Mouse (Mus musculus): ENCODE measurements at regions not wholly inside any gene's neighbourhood (a gene's known extent, or its start where the extent isn't known, plus 50 kb on each side); places are given as distances from the start of the nearest gene placed in this dataset.

DNA sequence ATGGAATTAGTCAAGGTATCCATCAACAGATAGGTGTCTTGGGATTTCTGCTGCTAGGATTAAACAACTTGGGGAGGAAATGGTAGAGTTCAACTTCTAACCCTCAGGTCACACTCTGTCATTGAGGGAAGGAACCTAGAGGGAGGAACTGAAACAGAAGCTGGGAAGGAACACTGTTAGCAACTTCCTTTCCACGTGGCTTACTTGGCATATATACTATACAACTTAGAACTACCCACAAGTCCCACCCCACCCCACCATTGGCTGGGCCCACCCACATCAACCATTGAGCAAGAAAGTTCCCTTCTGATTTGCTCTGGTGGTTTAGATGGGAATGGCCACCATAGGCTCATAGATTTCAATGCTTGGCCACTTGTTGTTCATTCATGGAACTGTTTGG is 251.8 kb upstream of the Arid1b start:
- 60% methylated on average over 1 of the region's 1 CpGs for WGBS
- DNase-seq (ENCODE audit: low read depth, low spot score), result no peak

DNA sequence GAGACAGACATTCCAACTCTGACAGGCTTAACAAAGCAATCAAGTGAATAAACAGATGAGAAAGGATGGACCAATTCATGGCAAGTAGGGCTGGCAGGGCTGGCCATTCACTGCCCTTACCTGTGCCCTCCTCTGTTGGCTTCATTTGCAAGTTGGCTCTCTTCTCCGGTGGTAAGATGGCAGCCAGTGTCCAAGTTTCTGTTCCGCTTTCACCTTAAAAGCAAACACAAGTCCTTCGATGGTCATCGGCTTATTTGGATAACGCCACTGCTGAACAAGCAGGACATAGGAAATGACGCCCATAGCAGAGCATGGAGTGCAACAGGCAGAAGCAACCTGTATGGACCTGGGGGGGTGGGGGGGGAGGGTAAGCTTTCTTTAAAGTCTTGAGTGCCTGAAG is 231.2 kb upstream of the Arid1b start:
- 82% methylated on average over 6 of the region's 6 CpGs for WGBS
- no peak for DNase-seq (ENCODE audit: low read depth, low spot score)

DNA sequence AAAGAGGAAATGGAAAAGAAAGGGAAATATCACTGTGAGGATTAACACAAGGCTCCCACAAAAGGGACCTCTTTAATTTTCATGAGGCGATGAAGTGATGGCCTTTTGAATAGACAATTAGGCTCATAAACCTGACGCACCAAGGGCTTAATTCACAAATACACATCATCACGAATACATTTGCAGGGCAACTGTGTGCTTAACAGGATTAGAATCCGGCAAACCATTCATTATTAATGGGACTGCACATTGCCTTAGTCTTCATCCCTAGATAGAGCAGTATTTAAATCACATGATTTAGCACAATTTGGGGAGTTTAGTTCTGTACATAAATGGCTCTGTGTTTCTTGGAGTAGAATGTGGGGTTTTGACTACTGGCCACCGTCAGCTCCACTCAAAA is 228.4 kb upstream of the Arid1b start:
- 87% methylated on average over 5 of the region's 5 CpGs for WGBS
- no peak for DNase-seq (ENCODE audit: low read depth, low spot score)

DNA sequence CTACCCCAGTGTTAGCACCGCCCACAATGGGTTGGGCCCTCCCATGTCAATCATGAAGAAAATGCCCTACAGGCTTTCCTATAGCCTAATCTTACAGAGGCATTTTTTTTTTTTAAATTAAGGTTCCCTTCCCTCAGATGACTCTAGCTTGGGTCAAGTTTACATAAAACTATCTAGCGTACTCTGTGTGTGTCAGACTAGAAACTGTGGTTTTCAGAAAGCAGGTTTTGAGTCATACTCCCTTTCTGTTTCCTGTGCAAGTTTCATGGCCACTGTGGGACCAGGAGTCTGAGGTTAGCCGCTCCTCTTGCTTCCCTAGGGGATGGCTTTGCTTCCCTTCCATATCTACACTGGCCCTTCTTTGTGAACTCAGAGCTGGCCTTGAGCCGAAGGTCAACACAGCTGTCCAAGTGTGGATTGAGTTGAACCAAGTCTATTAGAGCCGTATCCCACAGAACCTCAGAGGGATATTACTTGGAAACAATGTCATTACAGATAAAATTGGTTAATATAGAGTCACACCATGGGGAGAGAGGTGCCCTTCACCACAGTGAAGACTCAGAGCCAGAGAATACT is 226.1 kb upstream of the Arid1b start:
- DNase-seq (ENCODE audit: low read depth, low spot score), result no peak
- 92% methylated on average over 5 of the region's 5 CpGs for WGBS

DNA sequence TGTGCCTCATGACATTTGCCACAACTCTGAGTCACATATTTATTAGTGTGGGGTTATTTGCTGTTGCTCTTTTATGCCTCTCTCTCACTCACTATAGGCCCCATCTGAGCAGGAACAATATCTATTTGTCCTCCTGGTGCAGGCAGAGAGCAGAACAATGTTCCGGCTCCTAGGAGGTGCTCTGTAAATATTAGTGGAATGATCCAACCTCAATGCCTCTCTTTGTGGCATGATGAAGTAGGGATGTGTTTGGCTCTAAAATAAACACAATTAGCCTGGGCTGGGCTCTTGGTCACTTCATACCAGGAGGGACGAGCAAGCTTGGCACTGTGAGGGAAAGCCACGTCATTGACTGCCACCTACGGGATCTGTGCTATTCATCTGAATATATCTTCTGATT is 224.8 kb upstream of the Arid1b start:
- DNase-seq (ENCODE audit: low read depth, low spot score), result no peak
- 28% methylated on average over 4 of the region's 4 CpGs for WGBS

DNA sequence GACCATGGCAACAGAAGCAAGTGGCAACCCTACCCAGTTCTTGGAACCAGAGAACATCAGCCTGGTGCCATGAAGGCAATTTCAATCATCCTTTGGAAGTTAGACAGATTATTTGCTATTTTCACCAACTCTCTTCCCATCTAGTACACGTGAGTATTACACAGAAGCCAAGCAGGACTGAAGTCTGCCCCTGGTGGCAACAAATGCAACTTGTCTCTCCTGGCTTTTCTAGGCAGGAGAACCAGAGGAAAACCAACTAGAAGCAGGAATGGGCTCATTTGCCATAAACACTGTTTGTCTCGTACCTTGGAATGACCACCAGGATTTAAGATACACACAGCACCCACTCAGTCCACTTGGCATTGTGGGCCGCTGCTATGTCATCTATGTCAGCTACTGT is 224.1 kb upstream of the Arid1b start:
- WGBS, result 81% methylated on average over 3 of the region's 3 CpGs
- DNase-seq (ENCODE audit: low read depth, low spot score), result no peak

DNA sequence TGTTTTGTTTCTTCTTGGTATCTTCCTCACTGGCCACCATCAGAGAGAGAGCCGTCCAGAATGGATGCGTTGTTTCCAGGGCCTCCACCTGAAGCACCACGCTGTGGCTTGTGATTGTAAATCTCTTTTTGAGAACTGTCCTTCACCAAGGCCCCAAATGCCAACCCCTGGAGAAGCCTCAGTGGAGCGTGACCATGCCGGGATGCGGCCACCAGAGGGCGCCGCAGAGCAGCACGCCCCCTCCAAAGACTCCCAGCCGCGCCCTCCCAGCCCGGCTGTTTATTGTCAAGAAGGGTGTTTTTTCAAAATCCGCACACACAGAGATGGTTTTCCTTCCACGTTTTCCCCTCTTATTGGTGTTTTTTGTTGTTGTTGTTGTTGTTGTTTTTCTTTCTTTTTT is 216.0 kb upstream of the Arid1b start:
- DNase-seq (ENCODE audit: low read depth, low spot score), result no peak
- WGBS, result 3% methylated on average over 14 of the region's 14 CpGs

DNA sequence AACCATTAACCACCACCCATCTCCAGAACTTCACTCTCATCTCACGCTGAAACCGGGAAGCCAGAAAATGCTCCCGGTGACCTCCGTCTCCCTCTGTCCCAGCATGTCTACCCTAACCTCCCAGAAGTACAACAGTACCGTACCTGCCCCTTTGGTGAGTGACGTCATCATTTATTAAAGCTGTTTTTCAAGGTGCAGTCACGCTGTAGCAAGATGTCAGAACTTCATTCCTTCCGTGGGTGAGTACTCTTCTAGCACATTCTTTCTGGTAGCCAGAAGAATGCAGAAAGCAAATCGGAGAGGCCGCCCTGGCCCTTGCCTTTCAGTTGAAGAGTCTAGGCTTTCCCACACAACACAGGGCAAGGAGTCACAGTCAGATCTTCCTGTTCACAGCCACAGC is 215.1 kb upstream of the Arid1b start:
- DNase-seq (ENCODE audit: low read depth, low spot score), result no peak
- WGBS, result 89% methylated on average over 10 of the region's 10 CpGs

DNA sequence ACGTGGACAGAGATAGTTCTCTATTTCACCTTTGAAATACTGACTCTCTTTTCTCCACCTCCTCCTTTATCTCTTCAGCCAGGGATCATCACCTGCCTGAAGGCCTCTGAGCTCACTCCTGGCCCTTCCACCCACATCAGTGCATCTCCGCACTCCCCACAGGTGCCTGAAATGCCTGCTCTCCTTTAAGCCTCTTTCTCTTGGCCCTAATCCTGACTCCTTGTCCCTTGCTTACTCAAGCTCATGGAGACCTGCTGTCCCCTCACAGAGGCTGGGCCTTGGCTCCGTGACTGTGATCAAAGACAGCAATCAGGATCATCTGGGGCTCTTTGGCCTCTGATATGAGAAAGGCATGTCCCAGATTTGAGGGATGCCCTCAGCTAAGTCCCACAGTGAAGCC is 212.5 kb upstream of the Arid1b start:
- WGBS, result 84% methylated on average over 3 of the region's 3 CpGs
- no peak for DNase-seq (ENCODE audit: low read depth, low spot score)

DNA sequence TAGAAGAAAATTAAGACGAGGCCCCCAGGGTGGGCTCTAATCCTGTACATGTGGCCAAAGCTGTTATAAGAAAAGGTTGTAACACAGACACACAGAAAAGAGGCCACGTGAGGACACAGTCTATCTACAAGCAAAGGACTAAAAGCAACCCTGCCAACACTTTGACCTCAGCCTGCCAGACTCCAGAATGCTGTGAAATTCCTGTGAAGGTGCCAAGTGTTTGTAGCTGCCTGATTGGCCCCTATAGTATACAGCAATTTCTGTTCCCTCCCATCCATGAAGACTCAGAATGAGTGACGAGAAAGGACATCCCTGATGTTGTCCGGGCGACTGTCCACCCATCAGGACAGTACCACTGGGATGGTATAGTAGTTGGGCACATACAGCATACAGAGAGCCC is 209.8 kb upstream of the Arid1b start:
- WGBS, result 83% methylated on average over 5 of the region's 5 CpGs
- DNase-seq (ENCODE audit: low read depth, low spot score), result no peak

DNA sequence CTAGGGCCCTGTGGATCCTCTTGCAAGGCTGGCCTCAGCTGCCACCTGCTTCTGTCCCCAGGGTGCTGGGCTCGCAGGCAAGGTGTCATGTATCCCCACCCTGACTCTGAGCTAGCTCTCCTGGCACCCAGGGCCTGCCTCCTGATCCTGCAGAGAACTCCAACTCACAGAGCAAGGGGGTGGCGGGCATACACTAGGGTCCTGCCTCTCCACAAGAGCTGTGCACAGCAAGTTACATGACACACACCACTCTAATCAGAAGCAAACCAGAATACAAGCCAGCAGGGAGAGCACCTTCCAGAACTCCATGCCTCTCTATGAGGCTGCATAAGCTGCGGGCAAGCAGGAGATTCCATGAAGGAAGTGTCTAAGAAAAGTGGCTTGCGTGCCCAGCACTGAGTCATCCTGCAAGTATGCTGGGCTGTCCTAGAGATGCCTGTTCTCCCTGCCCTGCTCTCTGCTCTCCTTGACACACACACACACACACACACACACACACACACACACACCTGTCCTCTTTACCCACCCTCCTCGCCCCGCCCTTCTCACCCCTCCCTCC is 208.8 kb upstream of the Arid1b start:
- 24% methylated on average over 5 of the region's 6 CpGs for WGBS
- DNase-seq (ENCODE audit: low read depth, low spot score), result peak; percentile 38

DNA sequence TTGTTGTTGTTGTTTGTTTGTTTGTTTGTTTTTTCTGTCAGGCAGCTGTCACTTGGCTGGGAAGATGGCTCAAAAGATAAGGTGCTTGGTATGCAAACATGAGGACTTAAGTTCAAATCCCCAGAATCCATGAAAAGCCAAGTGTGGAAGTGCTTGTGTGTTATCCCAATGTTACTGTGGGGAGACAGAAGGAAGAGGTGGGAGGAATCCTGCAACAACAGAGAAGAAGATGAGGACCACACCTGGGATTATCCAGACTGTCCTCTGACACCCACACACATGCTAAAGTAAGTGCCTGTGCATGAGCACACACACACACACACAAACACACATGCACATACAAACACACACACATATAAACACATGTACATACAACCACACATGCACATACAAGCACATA is 207.6 kb upstream of the Arid1b start:
- DNase-seq (ENCODE audit: low read depth, low spot score), result no peak

DNA sequence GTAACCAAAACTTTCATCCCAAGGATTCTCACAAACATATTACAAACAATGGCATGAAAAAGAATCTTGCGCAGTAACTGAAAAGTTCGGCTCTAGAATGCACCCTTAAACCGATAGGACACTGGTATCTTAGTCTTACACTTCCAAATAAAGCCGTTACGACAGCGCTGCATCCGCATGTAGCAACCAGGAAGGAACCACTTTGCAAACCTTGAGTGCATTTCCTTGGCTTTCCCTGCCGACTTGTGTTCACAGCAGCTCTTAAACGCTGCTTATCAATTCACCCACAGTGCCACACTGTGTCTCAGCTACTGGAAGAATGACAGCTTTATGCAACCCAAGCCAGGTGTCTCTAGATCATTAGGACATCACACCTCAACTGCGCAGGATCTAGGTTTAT is 202.3 kb upstream of the Arid1b start:
- 47% methylated on average over 10 of the region's 10 CpGs for WGBS
- DNase-seq (ENCODE audit: low read depth, low spot score), result no peak

DNA sequence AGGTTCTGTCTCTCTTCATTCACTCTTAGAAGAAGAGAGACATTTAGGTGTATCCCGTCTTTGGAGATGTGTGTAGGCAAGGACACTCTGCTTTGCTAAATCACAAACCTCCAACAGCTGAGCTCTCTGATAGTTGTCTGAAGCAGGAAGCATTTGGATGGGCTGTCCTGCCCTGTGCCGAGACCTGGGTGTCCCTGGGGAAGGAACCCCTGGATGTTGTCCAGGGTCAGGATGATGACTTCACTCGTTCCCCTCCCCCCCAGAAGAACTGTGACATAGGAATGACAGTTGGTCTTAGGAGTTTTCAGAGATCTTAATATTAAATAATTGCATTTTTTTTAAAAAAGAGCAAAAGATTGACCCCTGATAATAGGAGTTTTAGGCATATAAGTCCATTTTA is 197.9 kb upstream of the Arid1b start:
- 75% methylated on average over 3 of the region's 3 CpGs for WGBS
- DNase-seq (ENCODE audit: low read depth, low spot score), result no peak

DNA sequence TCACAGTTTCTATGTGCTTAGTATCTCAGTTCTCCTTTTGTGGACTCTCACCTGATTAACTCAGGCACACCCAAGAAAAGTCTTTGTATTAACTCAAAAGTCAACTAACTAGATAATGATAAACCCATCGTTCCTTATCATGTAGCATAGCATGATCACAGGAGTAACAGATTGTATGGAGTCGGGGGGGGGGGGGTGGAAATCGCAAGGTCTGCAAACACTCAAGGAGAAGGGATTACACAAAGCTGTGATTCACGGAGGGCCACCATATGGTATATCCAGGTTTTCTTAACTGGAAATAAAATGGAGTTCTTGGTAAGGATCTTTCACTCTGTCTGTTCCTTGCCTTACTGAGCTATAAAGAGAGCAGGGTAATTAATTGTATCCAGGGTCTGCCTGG is 190.1 kb upstream of the Arid1b start:
- 43% methylated on average over 4 of the region's 4 CpGs for WGBS
- no peak for DNase-seq (ENCODE audit: low read depth, low spot score)

DNA sequence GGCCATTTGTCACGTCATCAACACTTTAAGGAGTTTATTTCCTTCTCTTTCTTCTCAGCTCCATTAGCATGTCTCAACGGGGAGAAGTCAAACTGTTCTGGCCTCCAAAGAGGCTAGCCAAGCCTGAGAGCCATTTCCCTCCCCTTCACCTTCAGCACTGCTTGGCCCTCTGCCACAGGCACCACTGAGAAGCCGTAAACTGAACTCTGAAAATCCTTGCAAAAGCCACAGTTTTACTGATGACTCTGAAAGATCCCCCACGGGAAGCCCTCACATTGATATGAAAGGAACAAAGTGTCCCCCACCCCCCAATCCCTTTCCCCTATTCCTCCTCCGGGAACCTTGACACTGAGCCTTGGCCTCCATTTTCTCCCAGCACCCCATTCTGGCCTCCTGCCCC is 188.1 kb upstream of the Arid1b start:
- DNase-seq (ENCODE audit: low read depth, low spot score), result no peak
- 23% methylated on average over 5 of the region's 5 CpGs for WGBS

DNA sequence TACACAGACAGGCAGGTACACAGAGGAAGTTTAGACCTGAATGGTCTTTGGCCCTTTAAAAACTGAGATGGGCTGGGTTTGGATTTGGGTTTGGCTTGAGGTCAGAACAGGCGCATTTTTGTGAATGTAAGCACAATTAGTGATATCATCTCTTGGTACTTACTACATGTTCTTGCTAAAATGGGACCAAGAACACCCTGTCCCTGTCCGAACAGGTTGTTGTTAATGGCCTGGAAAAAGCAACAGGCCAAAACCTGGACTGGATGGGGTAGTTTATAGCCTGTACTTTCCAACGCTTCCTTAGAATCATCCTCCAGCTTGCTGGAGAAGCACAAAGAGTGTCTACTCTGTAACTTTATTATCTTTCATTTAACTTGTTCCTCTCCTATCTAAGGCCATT is 185.2 kb upstream of the Arid1b start:
- no peak for DNase-seq (ENCODE audit: low read depth, low spot score)
- 74% methylated on average over 3 of the region's 3 CpGs for WGBS

DNA sequence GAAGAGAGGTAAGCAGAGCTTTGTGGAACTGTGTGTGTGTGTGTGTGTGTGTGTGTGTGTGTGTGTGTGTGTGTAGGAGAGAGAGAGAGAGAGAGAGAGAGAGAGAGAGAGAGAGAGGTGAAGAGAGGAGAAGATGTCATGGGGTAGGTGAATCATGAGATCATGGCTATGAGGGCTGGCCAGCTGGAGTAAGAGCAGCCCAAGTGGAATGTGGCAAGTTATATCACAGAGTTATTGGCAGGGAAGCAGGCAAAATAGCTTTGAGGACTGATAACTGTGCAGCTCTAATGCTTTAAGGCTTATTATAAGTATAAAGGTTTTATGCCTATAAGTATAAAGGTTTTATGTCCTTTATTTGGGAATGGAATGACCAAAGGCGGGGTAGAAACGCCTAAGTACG is 180.9 kb upstream of the Arid1b start:
- WGBS, result 43% methylated on average over 3 of the region's 3 CpGs
- DNase-seq (ENCODE audit: low read depth, low spot score), result no peak

DNA sequence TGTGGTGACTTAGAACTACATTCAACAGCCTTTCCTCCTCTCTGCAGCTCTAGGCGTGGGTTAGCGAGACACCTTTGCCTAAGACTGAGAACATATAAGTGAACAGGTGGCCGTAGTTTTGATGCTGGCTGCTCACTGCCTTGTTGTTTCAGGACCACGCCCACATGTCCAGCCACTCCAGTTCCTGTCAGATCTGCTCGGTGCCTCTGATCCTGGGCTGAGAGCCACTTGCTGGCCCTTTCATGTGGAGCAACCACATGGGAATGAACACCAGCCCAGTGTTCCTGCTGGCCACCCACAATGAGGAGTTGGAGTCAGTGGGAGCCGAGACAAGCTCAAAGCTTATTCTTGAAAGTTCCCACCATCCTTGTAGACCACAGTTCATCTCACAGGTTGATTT is 180.5 kb upstream of the Arid1b start:
- 47% methylated on average over 6 of the region's 6 CpGs for WGBS
- DNase-seq (ENCODE audit: low read depth, low spot score), result peak; percentile 11

DNA sequence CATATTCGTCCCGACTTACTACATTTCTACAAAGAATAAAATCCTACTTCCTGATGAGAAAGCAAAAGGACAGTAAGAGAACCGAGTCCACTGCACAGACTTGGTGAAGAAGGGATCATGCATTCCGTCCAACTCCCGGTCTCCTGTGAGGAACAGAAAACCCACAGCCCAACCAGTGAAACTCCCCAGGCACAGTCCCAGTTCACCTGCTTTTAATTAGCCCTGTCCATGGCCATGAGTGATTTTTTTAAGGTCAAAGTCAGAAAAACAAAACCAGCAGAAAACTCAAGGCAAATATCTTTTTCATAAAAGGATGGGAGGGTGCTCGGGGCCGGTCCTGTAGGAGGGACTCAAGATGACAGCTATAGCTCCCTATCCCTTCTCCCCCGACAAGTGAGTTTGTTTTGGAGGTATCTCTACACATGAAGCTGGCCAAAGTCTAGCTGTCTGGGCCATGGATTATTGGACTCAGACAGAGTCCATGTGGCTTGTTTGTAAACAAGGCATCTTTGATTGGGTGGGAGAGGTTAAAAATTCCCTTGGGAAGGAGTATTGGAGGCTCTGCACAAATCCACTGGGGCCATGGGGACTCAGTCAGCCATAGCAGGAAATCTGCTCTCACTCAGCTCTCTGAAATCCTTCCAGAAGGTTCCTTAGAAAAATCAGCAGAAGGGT is 168.8 kb upstream of the Arid1b start:
- WGBS, result 70% methylated on average over 8 of the region's 8 CpGs
- no peak for DNase-seq (ENCODE audit: low read depth, low spot score)

DNA sequence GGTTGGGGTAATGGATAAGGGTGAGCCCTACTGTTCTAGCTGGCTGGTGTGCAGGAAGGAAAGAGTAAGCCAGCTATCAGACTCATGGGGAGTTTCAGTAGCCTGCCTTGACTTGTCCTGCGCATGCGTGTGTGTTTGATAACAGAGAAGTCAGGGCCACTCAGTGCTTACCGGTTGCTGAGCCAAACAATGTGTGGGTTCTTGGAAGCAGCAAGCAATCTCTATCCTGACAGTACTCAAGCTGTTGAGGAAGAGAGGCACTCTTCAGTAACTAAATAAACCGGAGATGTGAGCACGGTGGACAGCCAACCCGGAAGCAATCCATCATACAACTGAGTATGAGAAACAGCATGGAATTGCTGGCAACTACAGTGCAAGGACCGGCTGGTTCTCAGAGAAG is 160.1 kb upstream of the Arid1b start:
- WGBS, result 71% methylated on average over 7 of the region's 7 CpGs
- no peak for DNase-seq (ENCODE audit: low read depth, low spot score)

DNA sequence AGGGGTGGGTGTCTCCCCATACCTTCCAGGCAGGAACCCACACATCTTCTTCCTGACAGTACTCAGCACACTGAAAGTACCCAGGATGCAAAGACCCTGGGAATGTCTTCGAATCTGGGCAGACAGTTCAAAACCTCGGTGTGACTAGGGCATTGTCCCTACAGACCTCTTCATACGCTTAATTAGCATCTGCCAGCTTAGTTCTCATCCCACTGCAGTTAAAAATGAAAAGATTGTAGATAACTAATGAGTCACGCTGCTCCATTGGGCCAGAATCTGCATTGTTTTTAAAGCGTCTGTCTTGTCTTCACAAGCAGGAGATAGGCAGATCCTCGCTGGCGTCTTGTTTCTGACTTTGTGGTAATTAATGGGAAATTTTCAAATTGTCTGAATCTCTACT is 159.6 kb upstream of the Arid1b start:
- DNase-seq (ENCODE audit: low read depth, low spot score), result no peak
- 89% methylated on average over 7 of the region's 7 CpGs for WGBS

Measured in large intestine, adult 2 months (tissue).